ENCODE assay signal across 8 mouse cellular contexts in genomic region chr6:42325268-42325609, GRCm38 (mm10). TPM values are rescaled to one million over a fixed set of nuclear protein-coding genes. Genes with fewer than 3 reads are reported as not detected.
A peak's percentile ranks its signal among the peaks of the same experiment; 100 is the strongest.
DNase-seq lines count a peak whose midpoint lies in the region; ATAC-seq lines count a peak whose summit lies in the region.

No protein-coding gene starts in this region.

- peak overlapping the region; percentile 90 for H3K27ac ChIP-seq in hindbrain, embryonic 16.5 days (ENCODE audit: low read depth, low read length)

- H3K36me3 ChIP-seq in hindbrain, embryonic 16.5 days (ENCODE audit: control insufficient read depth, insufficient read depth, low read length) = no peaks in the 10 kb centered on the region

- H3K4me1 ChIP-seq in hindbrain, embryonic 16.5 days (ENCODE audit: control insufficient read depth, insufficient read depth, low read depth, low read length) = peaks cover 14% of the 10 kb centered on the region

- peak; percentile 73 for DNase-seq in T-cell, adult 2 months (ENCODE audit: low spot score)
- peak; percentile 85 to 91 for DNase-seq in cerebellum, postnatal 36 days
- DNase-seq in gastrocnemius, adult 18-20 months (ENCODE audit: low spot score) = peak; percentile 85
- peak; percentile 77 for DNase-seq in left cerebral cortex, adult 11 months (ENCODE audit: low spot score)
- peak; percentile 68 to 85 for DNase-seq in lung, postnatal 4 days
- peak; percentile 85 for DNase-seq in retina, postnatal 1 day
- peak; percentile 52 to 78 for DNase-seq in urinary bladder, adult 18-20 months (ENCODE audit: low spot score in 2 of 2)

- H3K4me3 ChIP-seq in hindbrain, embryonic 16.5 days (ENCODE audit: low read length) = peak overlapping the region; percentile 75

- H3K9ac ChIP-seq in hindbrain, embryonic 16.5 days (ENCODE audit: low read depth, low read length) = peak overlapping the region; percentile 90; the same call in 1 of the 2 replicates

- 0 out of 2 replicates have a peak, but pooled peaks have one; percentile 13 for ATAC-seq in hindbrain, embryonic 16.5 days

- H3K9me3 ChIP-seq in hindbrain, embryonic 16.5 days (ENCODE audit: control insufficient read depth, low read length) = no peaks in the 10 kb centered on the region

- 0% methylated on average over 7 of the region's 7 CpGs for WGBS in hindbrain, embryonic 16.5 days

- no peaks in the 10 kb centered on the region for H3K27me3 ChIP-seq in hindbrain, embryonic 16.5 days (replicated peaks; ENCODE audit: control insufficient read depth, insufficient read depth, low read length)

- peak overlapping the region; percentile 67 for H3K4me2 ChIP-seq in hindbrain, embryonic 16.5 days (ENCODE audit: low read length)

RNA-seq across cellular contexts. Expression of gene Fam131b, which starts 0.8 kb away (rescaled TPM):
- under 1 TPM; 0.21 to 0.30 TPM for total RNA-seq in gastrocnemius, adult 18-20 months (2021)
- 7.2 and 7.3 TPM in 2 replicates for polyA plus RNA-seq in hindbrain, embryonic 16.5 days (2015; fragmentation: Nextera tagmentation; extraction: Ambion mirVana)

RNA-seq across cellular contexts. Expression of gene Zyx, which starts 24.2 kb away (rescaled TPM):
- total RNA-seq in gastrocnemius, adult 18-20 months (2021) = 10 to 100 TPM; 20.2 to 25.5 TPM
- polyA plus RNA-seq in hindbrain, embryonic 16.5 days (2015; fragmentation: Nextera tagmentation; extraction: Ambion mirVana) = 52.4 and 69.7 TPM in 2 replicates

RNA-seq across cellular contexts. Expression of gene Clcn1, which starts 38.8 kb away (rescaled TPM):
- total RNA-seq in gastrocnemius, adult 18-20 months (2021) = 100 to 1,000 TPM; 153 TPM
- 0.99 and 1.2 TPM in 2 replicates for polyA plus RNA-seq in hindbrain, embryonic 16.5 days (2015; fragmentation: Nextera tagmentation; extraction: Ambion mirVana)

RNA-seq across cellular contexts. Expression of gene Epha1, which starts 47.8 kb away (rescaled TPM):
- total RNA-seq in gastrocnemius, adult 18-20 months (2021) = under 1 TPM; 0.07 to 0.23 TPM
- polyA plus RNA-seq in hindbrain, embryonic 16.5 days (2015; fragmentation: Nextera tagmentation; extraction: Ambion mirVana) = 0.25 and 0.49 TPM in 2 replicates

Comparison
In these comparisons a context has a peak if more than half of its experiments do, and no peak if none do; other contexts are left out.
1. Peak in every context shown above with its lines: DNase-seq, ATAC-seq, H3K4me3 ChIP-seq and H3K27ac ChIP-seq.